8 mouse cellular contexts compared by ENCODE assay signal in genomic region chr2:118764094-118764831, GRCm38 (mm10). TPM values are rescaled to one million over a fixed set of nuclear protein-coding genes. Genes with fewer than 3 reads are reported as not detected.
DNase-seq lines count a peak whose midpoint lies in the region; ATAC-seq and TF ChIP-seq lines count a peak whose summit lies in the region.

No protein-coding gene starts in this region.

- peaks cover 33% of the 10 kb centered on the region for H3K79me2 ChIP-seq in C2C12 (ENCODE audit: control insufficient read depth, insufficient read depth)

- H3ac ChIP-seq in C2C12 (ENCODE audit: control insufficient read depth, insufficient read length, low read depth): no peak overlapping the region

- ATAC-seq in heart, embryonic 12.5 days (ENCODE audit: insufficient number of reproducible peaks, low FRiP score): no peak
- no peak for ATAC-seq in limb, embryonic 12.5 days (ENCODE audit: insufficient number of reproducible peaks, insufficient read depth, low FRiP score, low TSS enrichment, low read depth)
- ATAC-seq in neural tube, embryonic 13.5 days (ENCODE audit: low read depth): no peak
- ATAC-seq in granulocyte monocyte progenitor cell, adult 5-6 weeks (replicated peaks; ENCODE audit: poor library complexity, severe bottlenecking): no peak

- peak overlapping the region; percentile 63 for H3K27ac ChIP-seq in gastrocnemius, adult 2 months
- peak overlapping the region; percentile 6; the same call in 1 of the 2 replicates for H3K27ac ChIP-seq in heart, embryonic 12.5 days (ENCODE audit: poor library complexity, severe bottlenecking)
- no peak overlapping the region for H3K27ac ChIP-seq in limb, embryonic 12.5 days
- peak overlapping the region; percentile 38; the same call in 1 of the 2 replicates for H3K27ac ChIP-seq in neural tube, embryonic 13.5 days (replicated peaks)

- peaks cover 54% of the 10 kb centered on the region for H3K4me1 ChIP-seq in heart, embryonic 12.5 days (replicated peaks)
- H3K4me1 ChIP-seq in limb, embryonic 12.5 days (replicated peaks): peaks cover 26% of the 10 kb centered on the region
- peaks cover 51% of the 10 kb centered on the region for H3K4me1 ChIP-seq in neural tube, embryonic 13.5 days (replicated peaks)

- H3K4me3 ChIP-seq in gastrocnemius, adult 2 months: peak overlapping the region; percentile 45; the same call in 1 of the 2 replicates
- no peak overlapping the region for H3K4me3 ChIP-seq in C2C12 (ENCODE audit: insufficient read depth, poor library complexity, severe bottlenecking)
- H3K4me3 ChIP-seq in heart, embryonic 12.5 days: no peak overlapping the region
- H3K4me3 ChIP-seq in limb, embryonic 12.5 days (replicated peaks): no peak overlapping the region
- no peak overlapping the region for H3K4me3 ChIP-seq in neural tube, embryonic 13.5 days

- intact Hi-C loops in gastrocnemius, adult 2 months (cut with DNase I): loop anchor here (2.0 to 10.0 kb wide), 2 partner anchors 119 to 211 kb away; no protein-coding TSS in a partner anchor
- intact Hi-C loops in gastrocnemius, postnatal 36 days (cut with DNase I): loop anchor here (1.0 kb wide), 1 partner anchor 119 kb away; no protein-coding TSS in a partner anchor

- TF ChIP-seq CTCF in gastrocnemius, adult 2 months (IDR thresholded peaks at IDR 0.05): peak; percentile 71
- peak; percentile 11 for TF ChIP-seq CTCF in C2C12 (IDR thresholded peaks at IDR 0.05; ENCODE audit: control insufficient read depth, insufficient read depth, insufficient read length)

- peaks cover 10% of the 10 kb centered on the region for H3K79me3 ChIP-seq in C2C12 (ENCODE audit: low read depth)

- peak overlapping the region; percentile 28 for H3K4me2 ChIP-seq in heart, embryonic 12.5 days
- peak overlapping the region; percentile 24 for H3K4me2 ChIP-seq in limb, embryonic 12.5 days
- H3K4me2 ChIP-seq in neural tube, embryonic 13.5 days: peak overlapping the region; percentile 21; the same call in 1 of the 2 replicates

- H3K9me3 ChIP-seq in heart, embryonic 12.5 days (replicated peaks): no peaks in the 10 kb centered on the region
- H3K9me3 ChIP-seq in limb, embryonic 12.5 days: no peaks in the 10 kb centered on the region
- H3K9me3 ChIP-seq in neural tube, embryonic 13.5 days: no peaks in the 10 kb centered on the region

- no peaks in the 10 kb centered on the region for H3K27me3 ChIP-seq in C2C12 (ENCODE audit: control insufficient read depth, insufficient read depth, insufficient read length)
- H3K27me3 ChIP-seq in heart, embryonic 12.5 days (replicated peaks): no peaks in the 10 kb centered on the region
- peaks cover 45% of the 10 kb centered on the region for H3K27me3 ChIP-seq in limb, embryonic 12.5 days
- H3K27me3 ChIP-seq in neural tube, embryonic 13.5 days: no peaks in the 10 kb centered on the region

- 17% methylated on average over 11 of the region's 11 CpGs for WGBS in heart, embryonic 12.5 days
- WGBS in limb, embryonic 12.5 days: 25% methylated on average over 11 of the region's 11 CpGs
- WGBS in neural tube, embryonic 13.5 days: 25% methylated on average over 11 of the region's 11 CpGs

- peak; percentile 56 for DNase-seq in gastrocnemius, adult 2 months
- no peak for DNase-seq in gastrocnemius, postnatal 36 days
- DNase-seq in cerebellum, adult 11-12 months: peak; percentile 69

- no peak overlapping the region for H3K9ac ChIP-seq in heart, embryonic 12.5 days
- no peak overlapping the region for H3K9ac ChIP-seq in limb, embryonic 12.5 days (replicated peaks)
- H3K9ac ChIP-seq in neural tube, embryonic 13.5 days: no peak overlapping the region

- H3K36me3 ChIP-seq in C2C12 (ENCODE audit: control insufficient read depth, insufficient read depth): peaks cover 14% of the 10 kb centered on the region
- 0 out of 2 replicates have a peak, but pooled peaks cover 1% of the 10 kb centered on the region for H3K36me3 ChIP-seq in heart, embryonic 12.5 days
- H3K36me3 ChIP-seq in limb, embryonic 12.5 days: no peaks in the 10 kb centered on the region
- H3K36me3 ChIP-seq in neural tube, embryonic 13.5 days: no peaks in the 10 kb centered on the region

TF ChIP-seq in C2C12, 6 proteins besides CTCF, POLR2A, EP300 and RAD21:
- TF ChIP-seq MYOG (IDR thresholded peaks at IDR 0.05; ENCODE audit: control insufficient read depth, extremely low read depth, insufficient read length): no peak
- TF ChIP-seq CEBPB (IDR thresholded peaks at IDR 0.05; ENCODE audit: low read depth): no peak
- TF ChIP-seq MAX (IDR thresholded peaks at IDR 0.05): no peak
- no peak for TF ChIP-seq FOSL1 (IDR thresholded peaks at IDR 0.05; ENCODE audit: insufficient read depth, low read length, poor library complexity, severe bottlenecking)
- no peak for TF ChIP-seq USF1 (IDR thresholded peaks at IDR 0.05; ENCODE audit: low read depth)

RNA-seq across cellular contexts. Expression of gene Ccdc9b, which starts 1.8 kb away (rescaled TPM):
- total RNA-seq in gastrocnemius, adult 2 months (2021): 10 to 100 TPM; 14.6 to 20.8 TPM
- 10 to 100 TPM; 13.8 to 15.4 TPM for total RNA-seq in gastrocnemius, postnatal 36 days (2021)
- 9.3 TPM for polyA plus RNA-seq in C2C12 (2012; fragmentation: generic; extraction: Trizol)
- 2.7 and 3.6 TPM in 2 replicates for polyA plus RNA-seq in heart, embryonic 12.5 days (2016; fragmentation: Nextera tagmentation; extraction: Ambion mirVana)
- polyA plus RNA-seq in limb, embryonic 12.5 days (2016; fragmentation: Nextera tagmentation; extraction: Ambion mirVana): 0.51 and 0.74 TPM in 2 replicates
- 1.2 and 1.4 TPM in 2 replicates for polyA plus RNA-seq in neural tube, embryonic 13.5 days (2015; fragmentation: Nextera tagmentation; extraction: Ambion mirVana)
- 0.92 and 2.3 TPM in 2 replicates for total RNA-seq in granulocyte monocyte progenitor cell, adult 5-6 weeks (2014; fragmentation: Nextera tagmentation)
- 0.26 and 0.82 TPM in 2 replicates for total RNA-seq in granulocyte monocyte progenitor cell, adult 5-6 weeks (2017)

RNA-seq across cellular contexts. Expression of gene Phgr1, which starts 8.3 kb away (rescaled TPM):
- not detected for total RNA-seq in gastrocnemius, adult 2 months (2021)
- not detected for total RNA-seq in gastrocnemius, postnatal 36 days (2021)
- polyA plus RNA-seq in C2C12 (2012; fragmentation: generic; extraction: Trizol): not detected
- polyA plus RNA-seq in heart, embryonic 12.5 days (2016; fragmentation: Nextera tagmentation; extraction: Ambion mirVana): not detected in 2 replicates
- not detected in 2 replicates for polyA plus RNA-seq in limb, embryonic 12.5 days (2016; fragmentation: Nextera tagmentation; extraction: Ambion mirVana)
- not detected in 2 replicates for polyA plus RNA-seq in neural tube, embryonic 13.5 days (2015; fragmentation: Nextera tagmentation; extraction: Ambion mirVana)
- total RNA-seq in granulocyte monocyte progenitor cell, adult 5-6 weeks (2014; fragmentation: Nextera tagmentation): not detected in 2 replicates
- not detected in 2 replicates for total RNA-seq in granulocyte monocyte progenitor cell, adult 5-6 weeks (2017)

RNA-seq across cellular contexts. Expression of gene Disp2, which starts 15.3 kb away (rescaled TPM):
- not detected for total RNA-seq in gastrocnemius, adult 2 months (2021)
- total RNA-seq in gastrocnemius, postnatal 36 days (2021): not detected
- 0.05 TPM for polyA plus RNA-seq in C2C12 (2012; fragmentation: generic; extraction: Trizol)
- polyA plus RNA-seq in heart, embryonic 12.5 days (2016; fragmentation: Nextera tagmentation; extraction: Ambion mirVana): 0.10 and 0.23 TPM in 2 replicates
- 0.05 and 0.14 TPM in 2 replicates for polyA plus RNA-seq in limb, embryonic 12.5 days (2016; fragmentation: Nextera tagmentation; extraction: Ambion mirVana)
- 39.9 and 40.7 TPM in 2 replicates for polyA plus RNA-seq in neural tube, embryonic 13.5 days (2015; fragmentation: Nextera tagmentation; extraction: Ambion mirVana)
- total RNA-seq in granulocyte monocyte progenitor cell, adult 5-6 weeks (2014; fragmentation: Nextera tagmentation): not detected in 2 replicates
- not detected in 2 replicates for total RNA-seq in granulocyte monocyte progenitor cell, adult 5-6 weeks (2017)

RNA-seq across cellular contexts. Expression of gene Inafm2, which starts 18.7 kb away (rescaled TPM):
- 1 to 10 TPM; 5.2 to 5.8 TPM for total RNA-seq in gastrocnemius, adult 2 months (2021)
- 1 to 10 TPM; 3.8 to 4.9 TPM for total RNA-seq in gastrocnemius, postnatal 36 days (2021)
- polyA plus RNA-seq in C2C12 (2012; fragmentation: generic; extraction: Trizol): 10.3 TPM
- 33.8 and 37.3 TPM in 2 replicates for polyA plus RNA-seq in heart, embryonic 12.5 days (2016; fragmentation: Nextera tagmentation; extraction: Ambion mirVana)
- 20.6 and 21.3 TPM in 2 replicates for polyA plus RNA-seq in limb, embryonic 12.5 days (2016; fragmentation: Nextera tagmentation; extraction: Ambion mirVana)
- 23.7 and 25.3 TPM in 2 replicates for polyA plus RNA-seq in neural tube, embryonic 13.5 days (2015; fragmentation: Nextera tagmentation; extraction: Ambion mirVana)
- total RNA-seq in granulocyte monocyte progenitor cell, adult 5-6 weeks (2014; fragmentation: Nextera tagmentation): 27.9 and 30.3 TPM in 2 replicates
- total RNA-seq in granulocyte monocyte progenitor cell, adult 5-6 weeks (2017): 15.0 and 24.8 TPM in 2 replicates

RNA-seq across cellular contexts. Expression of gene Plcb2, which starts 36.0 kb away (rescaled TPM):
- total RNA-seq in gastrocnemius, adult 2 months (2021): under 1 TPM; 0.11 to 0.43 TPM
- total RNA-seq in gastrocnemius, postnatal 36 days (2021): under 1 TPM; 0.26 to 0.52 TPM
- not detected for polyA plus RNA-seq in C2C12 (2012; fragmentation: generic; extraction: Trizol)
- polyA plus RNA-seq in heart, embryonic 12.5 days (2016; fragmentation: Nextera tagmentation; extraction: Ambion mirVana): 1.4 and 1.5 TPM in 2 replicates
- polyA plus RNA-seq in limb, embryonic 12.5 days (2016; fragmentation: Nextera tagmentation; extraction: Ambion mirVana): 0.26 and 0.44 TPM in 2 replicates
- polyA plus RNA-seq in neural tube, embryonic 13.5 days (2015; fragmentation: Nextera tagmentation; extraction: Ambion mirVana): 0.46 and 0.61 TPM in 2 replicates
- 99.1 and 108 TPM in 2 replicates for total RNA-seq in granulocyte monocyte progenitor cell, adult 5-6 weeks (2014; fragmentation: Nextera tagmentation)
- 54.3 and 70.7 TPM in 2 replicates for total RNA-seq in granulocyte monocyte progenitor cell, adult 5-6 weeks (2017)

Comparison
In these comparisons a context has a peak if more than half of its experiments do, and no peak if none do; other contexts are left out.
1. DNase-seq: peak in gastrocnemius, adult 2 months (single experiment) and cerebellum, adult 11-12 months (single experiment); none in gastrocnemius, postnatal 36 days (0 of 2).
2. RNA of gene Disp2, which starts 15.3 kb away (polyA plus RNA-seq): 39.9 to 40.7 TPM in neural tube, embryonic 13.5 days; 0.10 to 0.23 TPM in heart, embryonic 12.5 days, 0.05 to 0.14 TPM in limb, embryonic 12.5 days and 0.05 TPM in C2C12 (single experiment); every median in the first group is over 10 times any median in the second.
3. Peak in every context shown above with its lines, with median percentiles within 50 percentile points of each other: H3K4me2 ChIP-seq.